Mouse (Mus musculus): ENCODE data around the gene Oma1.

Gene Oma1

DNA sequence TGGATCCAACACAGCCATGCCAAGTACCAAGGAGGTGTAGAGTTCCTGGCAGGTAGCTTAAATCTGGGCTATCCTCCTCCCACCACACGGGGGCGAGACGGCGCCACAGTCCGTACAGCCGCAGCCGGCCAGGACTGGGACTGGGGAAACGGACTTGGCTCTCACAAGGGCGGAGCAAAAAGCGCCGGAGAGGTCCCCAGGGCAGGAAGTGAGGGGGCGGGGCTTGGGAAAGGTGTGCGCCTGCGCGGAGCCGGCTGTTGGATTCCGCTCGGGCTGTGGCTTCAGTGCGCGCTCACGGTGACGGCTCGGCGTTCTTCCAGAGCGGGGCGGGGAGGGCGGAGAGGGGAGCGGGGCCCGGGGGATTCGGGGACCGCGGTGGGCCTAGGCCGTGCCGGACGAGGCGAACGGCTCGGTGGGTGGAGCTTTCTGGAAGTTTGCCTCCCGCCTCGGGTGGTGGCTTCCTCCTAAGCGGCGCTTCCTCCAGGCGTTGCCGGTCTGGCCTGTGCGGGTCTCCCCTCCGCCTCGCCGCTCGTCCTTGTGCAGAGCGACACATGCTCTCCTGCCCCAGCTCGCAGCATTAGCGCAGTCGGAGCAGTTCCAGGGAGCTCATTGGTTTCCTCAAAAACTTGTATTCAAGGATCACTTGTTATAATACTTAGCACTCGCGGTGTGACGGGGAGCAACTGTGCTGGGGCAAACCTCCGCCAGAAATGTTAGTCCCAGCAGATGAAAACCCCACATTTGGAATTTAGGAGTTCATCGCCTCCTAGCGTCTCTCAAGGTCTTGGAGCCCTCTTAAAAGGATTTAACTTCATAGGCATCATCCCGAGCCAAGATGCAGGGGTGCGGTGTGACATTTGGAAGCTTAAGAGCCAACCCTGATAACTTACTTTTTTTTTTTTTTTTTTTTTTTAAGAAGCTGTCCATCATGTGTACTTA lies at the start of gene Oma1:
TSS of gene Oma1 (plus strand) at position 226 of the 939 bp plus-strand sequence.
- peak; percentile 94 for DNase-seq (ENCODE audit: low read depth)

DNA sequence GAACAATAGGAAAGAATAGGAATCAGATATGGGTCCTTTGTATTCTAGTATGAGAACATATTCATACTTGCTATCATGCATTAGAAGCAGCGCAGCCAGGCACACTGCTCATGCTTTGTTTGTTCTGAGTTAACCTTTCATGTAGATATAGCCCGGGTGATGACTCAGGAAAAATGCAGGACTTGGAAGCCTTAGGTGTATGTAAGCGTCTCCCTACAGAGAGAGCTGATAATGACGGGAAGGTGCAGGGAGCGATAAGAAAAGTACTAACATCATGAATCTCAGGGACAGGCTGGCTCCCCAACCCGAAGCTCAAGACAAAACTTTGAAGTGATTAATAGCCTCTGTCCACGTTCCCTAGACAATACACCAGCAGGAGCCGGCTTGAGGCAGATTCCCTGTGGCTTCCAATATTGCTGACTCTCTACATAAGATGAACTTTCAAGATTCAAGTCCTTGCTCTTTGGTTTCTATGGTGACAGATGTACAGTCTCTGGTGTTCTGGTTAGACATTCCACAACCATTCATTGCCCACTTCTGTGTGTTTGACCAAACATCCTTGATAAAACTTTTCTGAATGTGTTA lies 49.7 kb upstream of the Oma1 start:
- peak; percentile 13 for DNase-seq (ENCODE audit: low read depth)

DNA sequence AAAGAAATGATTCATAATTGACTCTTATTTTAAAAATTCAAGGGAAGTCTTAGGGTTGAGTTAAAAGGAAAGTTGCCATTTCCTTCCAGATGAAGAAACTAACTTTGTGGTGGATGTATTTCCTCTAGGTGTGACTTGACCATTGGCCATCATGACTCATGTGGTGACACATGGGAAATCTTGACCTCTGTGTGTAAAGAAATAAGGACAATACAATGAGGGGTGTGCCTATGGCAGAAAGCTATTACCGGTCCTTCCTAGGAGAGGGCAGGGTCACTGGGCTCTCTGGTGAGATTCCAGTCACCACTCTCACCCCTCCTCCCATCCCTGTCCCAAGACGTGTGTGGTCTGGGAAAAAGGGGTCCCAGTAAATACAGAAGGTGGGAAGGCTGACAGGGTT lies 48.4 kb upstream of the Oma1 start:
- DNase-seq (ENCODE audit: low read depth): no peak

DNA sequence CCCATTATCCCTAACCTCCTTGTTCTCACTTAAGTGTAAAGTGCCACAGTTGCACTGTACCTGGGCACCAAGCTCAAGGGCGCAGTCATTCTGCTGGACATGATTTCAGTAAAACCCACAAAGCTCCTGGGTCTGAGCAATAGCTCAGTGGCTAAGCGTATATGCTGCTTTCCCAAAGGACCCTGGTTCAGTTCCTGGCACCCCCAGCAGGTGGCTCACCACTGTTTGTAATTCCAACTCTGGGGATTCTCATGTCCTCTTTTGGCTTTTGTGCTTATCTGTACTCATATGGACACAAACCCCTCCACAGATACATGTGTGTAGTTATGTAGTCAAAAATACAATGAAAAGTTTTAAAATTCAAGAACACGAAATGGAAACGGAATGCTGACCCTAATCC lies 44.3 kb upstream of the Oma1 start:
- no peak for DNase-seq (ENCODE audit: low read depth)

DNA sequence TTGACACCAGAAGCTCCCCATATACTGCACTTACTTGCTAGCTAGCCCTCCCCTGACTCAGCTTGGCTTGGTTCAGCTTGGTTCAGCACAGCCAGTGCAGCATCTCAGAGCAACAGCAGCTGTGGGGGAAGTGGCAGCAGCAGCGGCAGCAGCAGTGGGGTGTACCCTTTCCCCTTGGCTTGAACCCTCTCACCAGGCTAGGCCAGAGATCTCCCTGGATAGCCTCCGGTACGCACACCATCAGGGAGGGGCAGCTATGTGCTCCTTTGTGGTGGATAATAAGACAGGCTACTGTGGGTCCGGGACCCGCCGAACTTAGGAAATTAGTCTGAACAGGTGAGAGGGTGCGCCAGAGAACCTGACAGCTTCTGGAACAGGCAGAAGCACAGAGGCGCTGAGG lies 40.6 kb upstream of the Oma1 start:
- DNase-seq (ENCODE audit: low read depth): no peak

DNA sequence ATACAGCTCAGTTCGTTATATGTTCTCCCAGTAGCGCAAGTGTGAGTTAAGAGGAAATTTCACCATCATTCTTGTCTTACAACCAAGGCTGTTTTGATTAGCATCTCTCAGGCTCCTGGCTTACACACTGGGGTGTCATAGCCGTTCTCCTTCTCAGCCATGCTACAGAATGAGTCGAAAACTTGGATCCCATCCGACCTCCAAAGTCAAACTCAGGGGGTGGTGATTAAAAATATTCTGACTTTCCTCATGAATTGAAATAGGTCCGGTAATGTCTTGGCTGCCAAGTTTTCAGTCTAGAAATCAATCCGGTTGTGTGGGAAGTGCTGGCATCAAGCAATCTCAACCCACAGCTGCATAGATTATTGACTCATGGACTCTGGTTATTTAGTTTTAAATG lies 25.3 kb upstream of the Oma1 start:
- no peak for DNase-seq (ENCODE audit: low read depth)

DNA sequence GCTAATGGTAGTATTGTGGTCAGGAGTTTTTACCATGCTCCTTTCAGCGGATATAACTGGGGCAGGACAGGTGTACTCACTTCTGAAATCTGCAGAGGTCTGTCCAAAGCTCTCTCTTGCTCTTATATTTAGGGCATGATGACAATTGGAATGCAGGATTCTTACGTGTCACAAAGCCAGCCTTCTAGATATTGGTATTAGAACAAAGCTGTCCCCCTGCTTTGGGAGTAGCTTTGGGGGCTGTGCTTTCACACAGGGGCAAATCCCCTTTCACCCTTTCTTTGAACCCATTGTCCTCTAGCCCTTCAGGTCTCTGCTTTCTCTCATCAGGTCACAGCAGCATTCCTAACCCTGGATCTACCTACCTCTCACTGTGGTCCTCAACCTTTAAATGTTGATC lies 22.8 kb upstream of the Oma1 start, which contains the start of gene 4921539E11Rik:
TSS of gene 4921539E11Rik (minus strand) at position 101 of the 400 bp plus-strand sequence.
- DNase-seq (ENCODE audit: low read depth): no peak

DNA sequence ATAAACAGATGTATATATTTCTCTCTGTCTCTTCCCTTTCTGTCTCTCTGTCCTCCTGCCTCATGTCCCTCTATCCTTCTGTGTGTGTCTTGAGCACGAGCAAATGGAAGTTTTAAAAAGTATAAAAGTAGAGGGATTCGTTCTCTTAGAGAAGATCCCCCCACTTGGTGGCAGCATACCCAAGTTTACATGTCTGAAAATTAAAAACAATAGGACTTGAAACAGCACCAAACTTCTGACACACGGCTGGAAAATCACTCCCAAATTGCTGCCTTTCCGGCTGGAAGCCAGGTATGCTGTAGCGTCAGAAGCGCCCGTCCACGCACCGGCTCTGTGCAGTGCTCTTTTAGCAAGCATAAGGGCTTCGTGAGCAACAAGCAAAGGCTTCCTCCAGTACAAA lies 14.3 kb upstream of the Oma1 start:
- DNase-seq (ENCODE audit: low read depth): no peak

DNA sequence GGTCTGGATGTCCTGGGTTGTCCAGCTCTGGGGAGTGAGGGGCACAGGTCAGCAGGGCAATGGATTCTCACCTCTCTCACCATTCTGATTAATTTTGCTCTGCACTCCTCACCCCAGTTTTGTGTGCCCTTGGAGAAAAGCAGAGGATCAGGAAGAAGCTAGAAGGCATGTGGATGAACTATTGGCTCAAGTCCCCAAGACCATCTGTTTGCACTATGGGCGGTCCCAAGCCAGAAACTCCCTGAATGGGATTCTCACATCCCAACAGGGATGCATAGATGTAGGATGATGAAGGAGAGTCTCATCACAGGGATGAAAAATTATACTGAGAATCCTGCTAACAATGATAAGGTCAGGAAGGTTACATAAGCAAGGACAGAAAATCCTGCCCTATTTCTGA lies 9.8 kb upstream of the Oma1 start:
- no peak for DNase-seq (ENCODE audit: low read depth)

DNA sequence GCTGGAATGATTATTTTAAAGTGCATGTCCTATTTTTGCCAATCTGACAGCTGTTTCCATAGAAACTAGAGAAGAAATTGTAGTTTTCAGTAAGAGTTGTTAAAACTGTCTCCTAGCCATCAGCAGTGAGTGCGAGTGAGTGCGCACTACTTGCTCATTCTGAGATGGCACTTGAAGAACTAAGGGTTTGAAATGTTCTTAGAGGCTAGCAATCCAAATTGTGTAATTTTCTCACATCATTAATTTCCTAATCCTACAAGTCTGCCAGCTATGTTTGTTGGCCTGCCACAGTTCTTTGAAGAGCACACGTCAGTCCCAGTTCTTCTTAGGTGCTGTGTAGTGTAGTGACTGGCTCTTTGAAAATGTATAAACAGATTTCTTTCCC lies 906 bp downstream of the Oma1 start:
- DNase-seq (ENCODE audit: low read depth): no peak

DNA sequence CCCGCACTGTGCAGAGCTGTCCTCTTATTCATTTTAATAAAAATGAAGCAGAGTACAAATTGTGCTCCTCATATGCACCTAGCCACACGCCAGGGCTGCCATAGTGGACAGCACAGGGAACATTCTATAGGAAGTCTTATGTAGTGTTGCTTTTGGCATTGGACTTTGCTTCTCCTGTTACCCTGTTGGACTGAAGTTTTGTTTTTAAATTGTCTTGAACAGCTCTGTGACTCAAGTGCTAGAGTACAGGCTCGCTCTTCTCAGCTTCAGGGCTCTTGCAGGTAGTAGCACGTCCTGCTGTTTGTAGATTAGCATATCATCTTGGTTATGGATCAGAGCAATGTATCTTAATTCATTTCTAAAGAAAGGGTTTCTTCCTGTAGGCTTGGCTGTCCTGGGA lies 2.2 kb downstream of the Oma1 start:
- DNase-seq (ENCODE audit: low read depth): no peak

DNA sequence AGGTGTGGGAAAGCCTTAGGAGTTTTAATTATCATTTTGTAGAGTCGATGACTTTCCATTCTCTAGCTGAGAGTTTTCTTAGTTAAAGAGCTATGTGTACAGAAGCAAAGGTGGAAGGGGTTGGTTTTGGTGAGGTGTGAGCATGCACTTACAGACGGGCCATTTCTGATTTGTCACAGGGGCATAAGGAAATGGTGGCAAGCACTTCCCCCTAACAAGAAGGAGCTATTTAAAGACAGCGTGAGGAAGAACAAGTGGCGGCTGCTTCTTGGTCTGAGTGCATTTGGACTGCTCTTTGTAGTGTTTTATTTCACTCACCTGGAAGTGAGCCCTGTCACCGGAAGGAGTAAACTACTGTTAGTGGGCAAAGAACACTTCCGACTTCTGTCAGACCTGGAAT lies 7.8 kb downstream of the Oma1 start:
- DNase-seq (ENCODE audit: low read depth): no peak

DNA sequence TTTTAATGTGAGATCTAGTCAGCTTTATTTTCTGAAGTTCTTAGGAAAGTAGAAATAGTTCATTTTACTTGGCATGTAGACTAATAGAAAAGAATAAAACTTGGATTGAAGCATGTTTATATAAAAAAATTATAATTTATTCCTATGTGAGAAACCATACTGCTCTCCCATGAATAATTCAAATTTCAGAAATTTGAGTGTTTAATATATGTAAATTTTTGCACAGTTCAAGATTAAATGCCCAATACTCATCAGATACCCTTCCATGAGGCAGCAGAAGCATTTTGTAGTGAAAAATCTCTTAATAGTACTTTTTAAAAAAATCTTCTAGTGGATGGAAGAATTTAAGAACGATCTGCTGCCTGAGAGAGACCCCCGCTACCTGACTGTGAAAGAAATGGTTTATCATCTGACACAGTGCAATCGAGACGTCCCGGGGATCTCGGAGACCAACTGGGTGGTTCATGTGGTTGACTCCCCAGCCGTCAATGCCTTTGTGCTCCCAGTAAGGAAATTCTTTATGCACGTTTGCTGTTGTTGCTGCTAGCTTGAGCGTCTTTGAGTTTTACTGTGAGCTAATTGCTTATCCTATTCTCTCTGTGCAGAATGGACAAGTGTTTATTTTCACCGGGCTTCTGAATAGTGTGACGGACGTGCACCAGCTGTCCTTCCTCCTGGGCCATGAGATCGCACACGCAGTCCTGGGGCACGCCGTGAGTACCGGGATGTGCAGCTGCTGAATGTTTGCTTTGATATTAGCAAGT lies 11.3 kb downstream of the Oma1 start:
- DNase-seq (ENCODE audit: low read depth): no peak

DNA sequence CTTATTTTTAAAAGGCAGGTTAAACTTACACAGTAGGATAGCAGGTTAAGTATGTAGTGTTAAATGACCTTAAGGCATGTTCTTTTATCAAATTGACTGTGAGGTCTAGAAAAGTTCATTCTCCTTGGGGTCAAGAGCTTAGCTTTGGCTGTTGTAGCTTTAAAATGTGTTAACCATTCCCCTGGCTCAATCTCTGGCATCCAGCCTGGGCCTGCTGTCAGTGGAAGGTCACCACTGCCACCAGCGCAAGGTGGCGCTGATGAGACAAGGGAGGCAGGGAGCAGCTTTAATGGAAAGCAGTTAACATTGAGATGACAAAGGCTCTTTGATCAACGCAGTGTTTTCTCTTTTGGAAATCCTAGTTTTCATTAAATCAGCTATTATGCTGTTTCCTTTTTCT lies 13.4 kb downstream of the Oma1 start:
- no peak for DNase-seq (ENCODE audit: low read depth)

DNA sequence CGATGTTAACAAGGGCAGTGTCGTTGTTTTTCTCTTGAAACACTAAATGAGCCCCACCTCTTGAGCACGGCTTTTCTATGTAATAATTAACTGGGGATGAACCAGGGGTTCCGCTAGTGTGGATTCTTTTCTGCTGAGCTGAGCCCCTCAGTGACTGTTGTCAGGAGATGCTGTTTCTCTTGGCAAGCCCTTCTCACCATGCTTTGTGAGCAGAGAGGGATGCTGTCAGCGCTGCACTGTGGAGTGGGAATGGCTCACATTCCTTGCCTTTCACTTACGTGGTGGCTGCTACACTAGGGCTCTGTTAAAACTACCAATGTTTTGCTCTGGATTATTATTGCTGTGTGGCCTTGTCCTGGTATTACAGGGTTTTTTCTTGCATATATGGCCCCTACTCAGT lies 15.7 kb downstream of the Oma1 start:
- DNase-seq (ENCODE audit: low read depth): no peak

DNA sequence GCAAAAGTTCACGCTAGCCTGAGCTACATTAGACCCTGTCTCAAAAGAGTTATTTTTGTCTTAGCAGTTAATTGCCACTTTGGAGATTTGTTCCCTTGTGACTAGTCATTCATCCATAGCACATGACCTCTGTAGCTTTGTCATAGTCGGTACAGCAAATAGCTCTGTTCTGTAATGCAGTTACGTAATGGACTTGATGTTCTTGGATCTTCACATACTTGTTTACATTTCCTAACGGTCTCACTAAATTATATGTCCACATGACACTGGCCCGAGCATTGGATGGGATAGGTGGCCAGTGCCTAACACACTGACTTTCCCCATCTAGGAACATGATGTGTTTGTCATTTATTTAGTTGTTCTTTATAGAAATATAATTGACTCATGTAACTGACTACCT lies 21.5 kb downstream of the Oma1 start:
- no peak for DNase-seq (ENCODE audit: low read depth)

DNA sequence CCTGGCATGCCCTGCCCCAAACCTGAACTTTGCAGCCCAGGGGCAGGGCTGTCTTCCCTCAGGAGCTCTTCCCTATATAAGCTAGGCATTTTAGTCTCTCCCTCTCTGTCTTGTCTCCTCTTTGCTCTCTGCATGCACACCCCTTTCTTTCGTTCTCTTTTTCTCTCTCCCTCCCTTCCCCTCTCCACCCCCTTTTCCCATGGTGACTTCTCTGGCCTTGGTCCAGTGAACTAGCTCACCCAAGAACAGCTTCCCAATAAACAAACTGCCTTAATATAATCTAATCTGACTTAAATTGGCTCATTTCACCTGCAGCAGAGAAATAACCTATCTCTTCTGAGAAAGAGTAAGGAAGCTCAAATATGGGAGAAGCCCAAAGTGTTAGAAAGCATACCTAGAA lies 27.1 kb downstream of the Oma1 start:
- DNase-seq (ENCODE audit: low read depth): no peak

DNA sequence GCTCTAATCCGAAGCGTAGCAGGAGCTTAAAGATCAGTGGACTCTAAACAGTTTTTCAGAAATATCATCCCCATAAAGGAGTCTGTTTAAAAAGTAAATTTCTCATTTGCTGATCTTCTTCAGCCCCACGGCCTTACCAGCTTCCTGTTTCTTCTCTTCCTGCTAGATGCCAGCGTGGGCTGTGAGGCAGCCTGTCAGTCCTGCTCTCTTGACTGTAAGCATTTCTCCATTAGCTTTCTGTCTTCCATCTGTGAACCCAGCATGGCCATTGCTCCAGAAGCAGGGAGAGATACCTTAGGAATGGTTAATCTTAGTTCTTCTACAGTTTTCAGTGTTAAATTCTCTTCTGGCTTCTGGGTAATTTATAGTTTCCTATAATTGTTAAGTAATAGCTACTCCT lies 28.0 kb downstream of the Oma1 start:
- DNase-seq (ENCODE audit: low read depth): no peak

DNA sequence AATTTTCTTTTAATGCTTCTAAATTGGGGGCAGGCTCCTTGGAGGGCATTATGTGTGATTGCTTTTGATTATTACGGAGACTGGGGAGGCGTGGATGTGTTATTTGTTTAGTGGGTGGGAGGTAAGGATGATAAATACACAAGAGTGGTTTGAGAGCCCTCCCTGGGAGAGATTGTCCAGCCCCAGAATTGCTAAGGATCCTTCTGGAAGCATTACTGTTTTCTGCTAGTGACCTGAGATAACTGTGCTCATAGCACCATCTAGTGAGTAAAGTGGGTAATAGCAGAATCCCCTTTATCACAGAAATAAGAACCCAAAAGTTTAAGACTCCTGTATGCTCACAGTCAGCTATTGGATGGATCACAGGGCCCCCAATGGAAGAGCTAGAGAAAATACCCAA lies 32.4 kb downstream of the Oma1 start:
- peak; percentile 38 for DNase-seq (ENCODE audit: low read depth)

DNA sequence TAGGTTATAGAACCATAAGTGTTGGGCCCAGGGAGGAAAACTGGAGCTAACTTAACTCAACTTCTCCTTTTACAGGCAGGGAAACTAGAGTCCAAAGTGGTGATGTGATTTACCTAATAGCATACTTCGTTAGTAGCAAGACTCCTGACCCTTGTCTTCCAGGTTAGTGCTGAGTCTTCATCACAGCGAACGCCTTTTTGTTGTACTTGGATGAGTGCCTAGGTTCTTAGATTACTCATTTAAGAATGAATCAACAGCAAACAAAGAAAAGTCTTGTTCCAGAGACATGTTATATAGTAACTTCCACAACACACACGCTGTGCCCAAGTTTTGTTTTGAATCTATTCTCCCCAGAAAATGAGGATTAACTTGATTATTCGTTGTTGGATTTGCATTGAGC lies 33.2 kb downstream of the Oma1 start:
- no peak for DNase-seq (ENCODE audit: low read depth)

DNA sequence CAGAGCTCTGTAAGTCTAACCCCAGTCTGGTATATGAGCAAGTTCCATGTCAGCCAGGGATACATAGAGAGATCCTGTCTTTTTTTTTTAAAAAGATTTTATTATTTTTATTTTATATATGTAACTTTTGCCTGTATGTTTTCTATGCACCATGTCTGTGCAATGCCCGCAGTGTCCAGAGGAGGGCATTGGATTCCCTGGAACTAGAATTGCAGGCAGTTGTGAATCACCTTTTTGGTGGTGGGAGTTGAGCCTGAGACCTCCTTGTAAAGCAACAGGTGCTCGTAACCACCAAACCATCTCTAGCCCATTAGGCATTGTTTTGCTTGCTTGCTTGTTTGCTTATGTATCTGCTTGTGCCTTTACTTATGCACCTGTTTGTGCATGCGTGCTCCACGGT lies 35.6 kb downstream of the Oma1 start:
- DNase-seq (ENCODE audit: low read depth): no peak

DNA sequence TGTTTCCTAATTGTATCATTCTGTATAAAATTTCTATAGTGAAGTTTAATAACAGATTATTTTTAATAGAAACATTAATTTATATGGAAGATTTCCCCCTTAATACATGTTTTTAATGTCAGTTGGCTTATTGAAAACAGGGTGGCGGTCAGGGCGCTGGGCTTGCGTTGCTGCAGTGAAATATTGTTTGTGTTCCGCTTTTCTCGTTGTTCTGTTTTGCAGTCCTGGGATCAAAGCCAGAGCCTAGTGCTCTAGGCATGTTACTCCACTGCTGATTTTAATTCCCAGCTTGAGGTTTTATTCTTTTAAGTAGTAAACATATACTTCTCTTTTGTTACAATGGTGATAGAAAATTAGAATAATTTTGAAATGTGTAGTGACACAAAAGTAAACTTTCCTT lies 39.3 kb downstream of the Oma1 start:
- no peak for DNase-seq (ENCODE audit: low read depth)

DNA sequence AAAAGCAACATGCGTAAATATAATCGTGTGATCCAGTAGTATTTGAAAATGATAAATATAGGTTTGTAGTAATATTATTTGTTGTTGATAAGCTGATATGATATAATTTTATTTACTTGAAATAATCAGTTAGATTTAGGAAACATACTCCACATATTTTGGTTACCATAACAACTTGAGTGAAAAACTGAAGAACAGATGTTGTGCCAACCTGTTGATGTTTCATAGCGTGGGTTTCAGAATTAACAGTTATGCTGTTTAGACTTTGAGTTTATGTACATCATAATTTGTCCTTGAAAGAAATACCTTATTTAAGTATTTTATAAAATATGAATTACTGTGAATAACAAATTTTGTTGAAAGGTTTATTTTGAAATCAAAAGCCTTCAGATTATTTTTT lies 43.8 kb downstream of the Oma1 start:
- no peak for DNase-seq (ENCODE audit: low read depth)

All from c-Kit-positive CD71-positive TER-119-negative erythroid progenitor cells, embryonic 14.5 days (primary cell).